Comparison of ENCODE assay signal across 22 mouse cellular contexts in genomic region chr1:67002226-67002625, GRCm38 (mm10). TPM values are rescaled to one million over a fixed set of nuclear protein-coding genes. Genes with fewer than 3 reads are reported as not detected.
A peak's percentile ranks its signal among the peaks of the same experiment; 100 is the strongest.
DNase-seq lines count a peak whose midpoint lies in the region; ATAC-seq lines count a peak whose summit lies in the region.
"Had no signal": no experiment of that assay in that cellular context is flagged by ENCODE, and none has a peak within 500 bp of the region (broad histone marks: within the 10 kb centered on the region; RNA-seq: fewer than 3 reads in every experiment).

No protein-coding gene starts in this region.

- WGBS in lung, embryonic 15.5 days: 44% methylated on average over 6 of the region's 6 CpGs

- no peaks in the 10 kb centered on the region for H3K27me3 ChIP-seq in lung, embryonic 15.5 days
- H3K27me3 ChIP-seq: embryonic facial prominence, embryonic 12.5 days; intestine, embryonic 15.5 days; limb, embryonic 15.5 days; megakaryocyte, embryonic 14.5 days; midbrain, embryonic 13.5 days; stomach, embryonic 15.5 days had no signal

- no peak overlapping the region for H3K9ac ChIP-seq in lung, embryonic 15.5 days
- H3K9ac ChIP-seq: embryonic facial prominence, embryonic 12.5 days; intestine, embryonic 15.5 days; limb, embryonic 15.5 days; midbrain, embryonic 13.5 days; stomach, embryonic 15.5 days had no signal

- H3K36me3 ChIP-seq in lung, embryonic 15.5 days: peaks cover 35% of the 10 kb centered on the region; the same call in 1 of the 2 replicates
- H3K36me3 ChIP-seq: stomach, embryonic 15.5 days had no signal

- DNase-seq in heart, adult 11 months: peak; percentile 78
- DNase-seq in heart, adult 9 months (ENCODE audit: low spot score in 2 of 2): no peak
- peak; percentile 20 to 48 for DNase-seq in kidney, adult 8-10 months
- DNase-seq in kidney, postnatal 10 days: no peak
- no peak for DNase-seq in lung, postnatal 14 days
- DNase-seq in yolk sac, embryonic 10.5 days (ENCODE audit: low spot score): peak; percentile 83
- DNase-seq in thymus, postnatal 14 days: no peak
- DNase-seq: adrenal gland, adult 2 months; cerebellum, adult 18-20 months; cerebellum, postnatal 25 days; gastrocnemius, postnatal 25 days; left cerebral cortex, postnatal 4 days; thymus, postnatal 36 days had no signal

- H3K9me3 ChIP-seq in lung, embryonic 15.5 days: no peaks in the 10 kb centered on the region
- H3K9me3 ChIP-seq: embryonic facial prominence, embryonic 12.5 days; hindbrain, embryonic 10.5 days; intestine, embryonic 15.5 days; limb, embryonic 15.5 days; megakaryocyte, embryonic 14.5 days; midbrain, embryonic 13.5 days; stomach, embryonic 15.5 days had no signal

- H3K4me2 ChIP-seq in lung, embryonic 15.5 days: no peak overlapping the region
- H3K4me2 ChIP-seq: embryonic facial prominence, embryonic 12.5 days; intestine, embryonic 15.5 days; limb, embryonic 15.5 days; midbrain, embryonic 13.5 days; stomach, embryonic 15.5 days had no signal

- H3K27ac ChIP-seq in lung, embryonic 15.5 days: peak overlapping the region; percentile 30; the same call in 1 of the 2 replicates
- H3K27ac ChIP-seq: embryonic facial prominence, embryonic 12.5 days; hindbrain, embryonic 10.5 days; intestine, embryonic 15.5 days; limb, embryonic 15.5 days; midbrain, embryonic 13.5 days; stomach, embryonic 15.5 days had no signal

- H3K4me1 ChIP-seq in lung, embryonic 15.5 days: peaks cover 22% of the 10 kb centered on the region
- H3K4me1 ChIP-seq: embryonic facial prominence, embryonic 12.5 days; hindbrain, embryonic 10.5 days; intestine, embryonic 15.5 days; limb, embryonic 15.5 days; midbrain, embryonic 13.5 days; stomach, embryonic 15.5 days had no signal

- no peak overlapping the region for H3K4me3 ChIP-seq in lung, embryonic 15.5 days
- H3K4me3 ChIP-seq: embryonic facial prominence, embryonic 12.5 days; hindbrain, embryonic 10.5 days; intestine, embryonic 15.5 days; limb, embryonic 15.5 days; megakaryocyte, embryonic 14.5 days; midbrain, embryonic 13.5 days; stomach, embryonic 15.5 days had no signal

- no peak for ATAC-seq in lung, embryonic 15.5 days (ENCODE audit: borderline replicate concordance, extremely low read depth, low FRiP score, low TSS enrichment)
- ATAC-seq: hindbrain, embryonic 16.5 days; intestine, embryonic 15.5 days; midbrain, embryonic 13.5 days had no signal

RNA-seq across cellular contexts. Expression of gene Lancl1, which starts 36.4 kb away (rescaled TPM):
- 92.1 and 102 TPM in 2 replicates for polyA plus RNA-seq in lung, embryonic 15.5 days (2015; fragmentation: Nextera tagmentation; extraction: Ambion mirVana)

RNA-seq across cellular contexts. Expression of gene Myl1, which starts 57.0 kb away (rescaled TPM):
- polyA plus RNA-seq in lung, embryonic 15.5 days (2015; fragmentation: Nextera tagmentation; extraction: Ambion mirVana): 29.7 and 40.2 TPM in 2 replicates
- polyA plus RNA-seq: midbrain, embryonic 13.5 days had no signal

Comparison
In these comparisons a context has a peak if more than half of its experiments do, and no peak if none do; other contexts are left out.
1. DNase-seq: peak in heart, adult 11 months (single experiment), kidney, adult 8-10 months (2 of 2) and yolk sac, embryonic 10.5 days (single experiment); none in heart, adult 9 months (0 of 2), kidney, postnatal 10 days (single experiment), lung, postnatal 14 days (single experiment) and thymus, postnatal 14 days (single experiment).